Mouse (Mus musculus): ENCODE data around the gene Olfr1289. TPM values are rescaled to one million over a fixed set of nuclear protein-coding genes. Genes with fewer than 3 reads are reported as not detected.

The Olfr1289 gene
- total RNA-seq (2012; rRNA removed) (not detected in 2 replicates), polyA plus RNA-seq (2012; ENCODE audit: insufficient read depth in 1 of 2, insufficient read length in 2 of 2, low read depth in 1 of 2, low replicate concordance in 2 of 2, missing spikeins in 1 of 2) (not detected)

DNA sequence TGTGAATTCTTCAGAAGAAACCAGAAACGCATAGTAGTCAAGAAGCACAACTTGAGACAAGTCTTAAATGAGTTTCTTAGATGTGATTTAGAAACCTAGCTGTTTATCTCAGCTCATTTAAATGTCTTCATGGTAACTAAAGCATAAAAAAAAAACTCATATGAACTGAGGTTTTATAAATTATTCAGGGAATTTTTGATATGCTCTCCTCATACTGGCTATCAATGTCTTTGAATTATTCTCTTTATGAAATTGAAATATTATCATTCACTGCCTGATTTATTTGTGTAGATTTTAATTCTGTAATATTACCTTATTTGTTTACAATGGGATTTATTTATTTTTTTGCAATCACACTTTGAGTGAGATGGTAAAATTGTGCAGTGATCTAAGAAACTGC is at the start of gene Olfr1289:
Gene Olfr1289, plus strand, starts transcription at position 301 of the 400 bp plus-strand sequence.
- no peak for DNase-seq (ENCODE audit: low read depth, low spot score)

DNA sequence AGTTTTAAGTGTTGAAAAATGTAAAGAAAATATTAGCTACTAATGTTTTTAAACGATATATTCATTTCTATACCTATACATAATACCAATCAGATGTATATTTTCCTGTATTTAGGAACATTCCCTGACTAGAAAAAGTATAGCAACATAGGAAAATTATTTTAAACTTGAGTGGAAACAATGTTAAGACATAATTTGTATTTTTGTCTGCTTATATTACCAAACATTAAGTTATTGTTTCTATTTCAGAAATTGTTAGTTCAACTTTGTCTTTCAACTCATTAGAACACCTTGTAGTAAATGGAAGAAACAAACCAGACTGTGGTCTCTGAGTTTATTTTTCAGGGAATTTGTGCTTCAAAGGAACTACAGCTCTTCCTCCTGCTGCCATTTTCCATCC is 31.8 kb upstream of the Olfr1289 start, which contains the start of gene Olfr1287:
Gene Olfr1287, plus strand, starts transcription at position 301 of the 400 bp plus-strand sequence.
- Histone ChIP-seq H3K27ac (ENCODE audit: control insufficient read depth, low read depth, low read length) (no peak within 1 kb of the TSS), H3K36me3 (ENCODE audit: control insufficient read depth in 1 of 2, insufficient read depth in 2 of 2, low read length in 2 of 2) (no peaks in the 10 kb centered on the region), H3K9ac (ENCODE audit: control insufficient read depth, low read depth, low read length, poor library complexity, severe bottlenecking) (no peak within 1 kb of the TSS), H3K4me1 (ENCODE audit: control insufficient read depth in 1 of 2, insufficient read depth in 2 of 2, low read length in 2 of 2) (no peaks in the 10 kb centered on the region), H3K4me3 (ENCODE audit: control insufficient read depth in 1 of 2, insufficient read depth in 1 of 2, low read depth in 2 of 2, low read length in 2 of 2) (no peak within 1 kb of the TSS), H3K27me3 (ENCODE audit: control insufficient read depth in 1 of 2, insufficient read depth in 2 of 2, low read length in 2 of 2) (no peaks in the 10 kb centered on the region), H3K9me3 (replicated peaks; ENCODE audit: insufficient read depth, low read length) (no peaks in the 10 kb centered on the region), H3K79me2 (ENCODE audit: control insufficient read depth, insufficient read depth, low read length, poor library complexity) (no peaks in the 10 kb centered on the region)
- no peak for DNase-seq (ENCODE audit: low read depth, low spot score)
- TF ChIP-seq SMC3 (IDR thresholded peaks at IDR 0.05; ENCODE audit: low read depth, low read length) (no peak), MEF2A (IDR thresholded peaks at IDR 0.05; ENCODE audit: extremely low read depth, insufficient replicate concordance, low read depth, low read length, poor library complexity, severe bottlenecking) (no peak), TAL1 (IDR thresholded peaks at IDR 0.05; ENCODE audit: low read length) (no peak), TCF12 (IDR thresholded peaks at IDR 0.05; ENCODE audit: low read depth, low read length) (no peak), CHD1 (IDR thresholded peaks at IDR 0.05; ENCODE audit: low read depth, low read length) (no peak), KAT2A (conservative IDR thresholded peaks at IDR 0.05; ENCODE audit: low read depth, low read length) (no peak), ZC3H11A (IDR thresholded peaks at IDR 0.05; ENCODE audit: low read depth, low read length) (no peak), NRF1 (IDR thresholded peaks at IDR 0.05; ENCODE audit: insufficient read depth, low read depth, low read length, poor library complexity, severe bottlenecking) (no peak), MXI1 (IDR thresholded peaks at IDR 0.05; ENCODE audit: low read depth, low read length) (no peak), RCOR1 (IDR thresholded peaks at IDR 0.05; ENCODE audit: low read depth, low read length) (no peak), POLR2AphosphoS5 (IDR thresholded peaks at IDR 0.05; ENCODE audit: borderline replicate concordance, low read depth, low read length) (no peak), NELFE (IDR thresholded peaks at IDR 0.05; ENCODE audit: low read depth, low read length) (no peak)

More for the DNA sequence above, at the start of gene Olfr1289:
- Histone ChIP-seq H3K36me3 (ENCODE audit: control insufficient read depth in 1 of 2, insufficient read depth in 2 of 2, low read length in 2 of 2) (no peaks in the 10 kb centered on the region), H3K4me3 (ENCODE audit: control insufficient read depth in 1 of 2, insufficient read depth in 1 of 2, low read depth in 2 of 2, low read length in 2 of 2) (no peak within 1 kb of the TSS), H3K9ac (ENCODE audit: control insufficient read depth, low read depth, low read length, poor library complexity, severe bottlenecking) (no peak within 1 kb of the TSS), H3K9me3 (replicated peaks; ENCODE audit: insufficient read depth, low read length) (no peaks in the 10 kb centered on the region), H3K4me1 (ENCODE audit: control insufficient read depth in 1 of 2, insufficient read depth in 2 of 2, low read length in 2 of 2) (no peaks in the 10 kb centered on the region), H3K79me2 (ENCODE audit: control insufficient read depth, insufficient read depth, low read length, poor library complexity) (no peaks in the 10 kb centered on the region), H3K27ac (ENCODE audit: control insufficient read depth, low read depth, low read length) (no peak within 1 kb of the TSS), H3K27me3 (ENCODE audit: control insufficient read depth in 1 of 2, insufficient read depth in 2 of 2, low read length in 2 of 2) (no peaks in the 10 kb centered on the region)
- TF ChIP-seq ZC3H11A (IDR thresholded peaks at IDR 0.05; ENCODE audit: low read depth, low read length) (no peak), EP300 (IDR thresholded peaks at IDR 0.05; ENCODE audit: low read depth in 1 of 2, low read length in 2 of 2) (no peak), HCFC1 (IDR thresholded peaks at IDR 0.05; ENCODE audit: low read depth, low read length) (no peak), NRF1 (IDR thresholded peaks at IDR 0.05; ENCODE audit: insufficient read depth, low read depth, low read length, poor library complexity, severe bottlenecking) (no peak), GATA1 (IDR thresholded peaks at IDR 0.05; ENCODE audit: low read depth, low read length) (no peak)

Data from MEL (cell line).